Mouse (Mus musculus): ENCODE data around the gene Il1f8. TPM values are rescaled to one million over a fixed set of nuclear protein-coding genes. Genes with fewer than 3 reads are reported as not detected.
A peak's percentile ranks its signal among the peaks of the same experiment; 100 is the strongest.
"Not testable (repeated sequence)": the region's sequence is repeated elsewhere in the genome, so short reads cannot be mapped to it uniquely, and the experiment has no call there.

Gene Il1f8
- total RNA-seq (2014; rRNA removed), result not detected in 2 replicates
- not detected in 2 replicates for polyA plus RNA-seq (2015; fragmentation: Nextera tagmentation; extraction: Ambion mirVana)

DNA sequence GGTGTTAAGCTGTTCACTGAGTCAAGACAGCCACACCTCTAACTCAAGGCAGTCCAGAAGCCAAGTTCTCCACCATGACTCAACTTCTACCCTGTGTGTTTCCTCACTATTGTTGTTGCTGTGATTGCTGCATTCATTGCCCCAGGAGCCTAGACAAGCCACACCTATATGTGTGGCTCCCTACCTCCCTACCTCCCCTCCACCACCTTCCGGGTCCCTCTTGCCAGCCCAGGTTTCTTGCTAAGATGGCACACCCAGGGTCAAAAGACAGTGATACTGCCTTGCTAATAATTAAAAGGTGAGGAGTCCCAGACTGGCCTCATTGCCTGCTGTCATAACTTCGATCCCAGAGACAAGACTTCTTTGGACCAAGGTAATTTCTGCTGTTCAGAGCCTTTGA is at the start of gene Il1f8:
Gene Il1f8, plus strand, starts transcription at position 301 of the 400 bp plus-strand sequence.
- WGBS, result 86% methylated on average over 2 of the region's 2 CpGs
- TF ChIP-seq CTCF (IDR thresholded peaks at IDR 0.05; ENCODE audit: low read depth), result no peak
- ATAC-seq, result no peak
- Histone ChIP-seq H3K36me3 (ENCODE audit: insufficient read depth) (no peaks in the 10 kb centered on the region), H3K9me3 (ENCODE audit: low read length) (no peaks in the 10 kb centered on the region), H3K4me3 (ENCODE audit: low read depth, low read length) (no peak within 1 kb of the TSS), H3K9ac (no peak within 1 kb of the TSS), H3K4me1 (ENCODE audit: insufficient read depth) (no peaks in the 10 kb centered on the region), H3K4me2 (ENCODE audit: low read depth) (no peak within 1 kb of the TSS), H3K27me3 (ENCODE audit: insufficient read depth, low read length) (no peaks in the 10 kb centered on the region), H3K27ac (ENCODE audit: low read depth, low read length) (no peak within 1 kb of the TSS)
- no peak for DNase-seq

DNA sequence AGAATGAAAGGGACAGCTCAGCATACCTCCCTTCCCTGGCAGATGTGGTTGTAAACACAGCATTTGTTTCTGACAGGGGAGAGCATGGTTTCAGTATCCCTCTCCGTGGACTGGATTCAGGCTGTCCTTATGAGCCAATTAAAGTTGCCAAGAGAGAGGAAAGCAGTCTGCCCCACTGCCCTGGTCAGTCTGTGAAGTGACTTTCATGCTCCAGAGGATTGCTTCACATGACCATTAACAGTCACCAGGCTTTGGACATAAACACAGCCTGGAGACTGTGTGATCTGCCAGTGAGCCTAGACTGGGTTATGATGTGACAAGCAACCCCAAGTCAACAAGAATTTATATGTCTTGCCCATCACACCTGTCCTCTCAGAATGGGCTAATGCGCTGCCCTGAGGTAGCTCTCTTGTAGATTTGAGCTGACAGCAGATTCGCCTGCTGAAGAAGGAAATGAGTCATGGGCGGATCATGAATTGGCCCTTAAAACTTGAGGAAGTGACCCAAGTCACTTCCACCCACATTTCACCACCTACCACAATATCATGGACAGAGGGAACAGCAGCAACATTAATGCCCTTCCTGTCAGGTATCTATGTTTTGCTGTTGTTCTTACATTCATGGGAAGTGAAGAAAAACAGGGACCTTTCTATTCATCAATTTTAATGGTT is 49.2 kb upstream of the Il1f8 start:
- WGBS, result 87% methylated on average over 4 of the region's 4 CpGs

DNA sequence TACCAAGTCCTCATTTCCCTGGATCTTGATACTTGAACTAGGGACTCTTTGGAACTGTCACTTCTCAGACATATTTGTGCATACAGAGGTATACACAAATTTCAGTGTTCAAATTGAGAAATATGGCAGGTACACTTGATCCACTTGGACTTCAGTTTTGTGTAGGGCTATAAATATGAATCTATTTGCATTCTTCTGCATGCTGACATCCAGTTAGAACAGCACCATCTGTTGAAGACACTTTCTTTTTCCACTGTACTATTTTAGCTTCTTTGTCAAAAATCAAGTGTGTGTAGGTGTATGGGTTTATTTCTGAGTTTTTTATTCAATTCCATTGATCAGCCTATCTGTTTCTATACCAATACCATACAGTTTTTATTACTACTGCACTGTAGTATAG is 43.9 kb upstream of the Il1f8 start:
- Histone ChIP-seq H3K27me3 (ENCODE audit: insufficient read depth, low read length) (no peaks in the 10 kb centered on the region), H3K4me1 (ENCODE audit: insufficient read depth) (no peaks in the 10 kb centered on the region), H3K9me3 (ENCODE audit: low read length) (no peaks in the 10 kb centered on the region), H3K36me3 (ENCODE audit: insufficient read depth) (no peaks in the 10 kb centered on the region), H3K9ac (no peak overlapping the region), H3K4me2 (ENCODE audit: low read depth) (no peak overlapping the region), H3K27ac (ENCODE audit: low read depth, low read length) (no peak overlapping the region), H3K4me3 (ENCODE audit: low read depth, low read length) (no peak overlapping the region)
- ATAC-seq (no peak), DNase-seq (no peak)
- no peak for TF ChIP-seq CTCF (IDR thresholded peaks at IDR 0.05; ENCODE audit: low read depth)

More for the DNA sequence above, 49.2 kb upstream of the Il1f8 start:
- no peaks in the 10 kb centered on the region for H3K27me3 ChIP-seq (ENCODE audit: insufficient read depth, low read length)
- no peaks in the 10 kb centered on the region for H3K4me1 ChIP-seq (ENCODE audit: insufficient read depth)
- DNase-seq, result no peak
- no peak overlapping the region for H3K4me3 ChIP-seq (ENCODE audit: low read depth, low read length)
- TF ChIP-seq CTCF (IDR thresholded peaks at IDR 0.05; ENCODE audit: low read depth), result no peak
- no peak overlapping the region for H3K27ac ChIP-seq (ENCODE audit: low read depth, low read length)
- no peak for ATAC-seq
- no peaks in the 10 kb centered on the region for H3K9me3 ChIP-seq (ENCODE audit: low read length)
- H3K9ac ChIP-seq, result no peak overlapping the region
- no peak overlapping the region for H3K4me2 ChIP-seq (ENCODE audit: low read depth)
- H3K36me3 ChIP-seq (ENCODE audit: insufficient read depth), result no peaks in the 10 kb centered on the region

DNA sequence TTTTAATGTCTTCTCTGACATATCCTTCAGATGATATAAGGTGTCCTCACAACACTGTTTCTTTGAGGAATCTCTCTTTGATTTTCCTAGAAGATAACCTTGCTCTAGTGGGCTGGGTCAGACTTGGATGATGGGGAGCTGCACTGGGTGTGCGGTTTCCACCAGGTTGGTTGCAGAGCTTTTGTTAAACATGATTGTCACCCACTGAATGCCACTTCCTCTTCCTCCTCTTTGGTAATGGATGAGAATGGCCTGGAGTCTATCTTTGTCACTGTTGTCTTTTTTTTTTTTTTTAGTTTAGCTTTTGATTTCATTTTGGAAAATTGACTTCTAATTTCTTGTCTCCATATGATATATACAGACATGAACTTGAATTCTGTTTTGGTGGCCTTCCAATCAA is 18.6 kb upstream of the Il1f8 start:
- no peak overlapping the region for H3K27ac ChIP-seq (ENCODE audit: low read depth, low read length)
- H3K27me3 ChIP-seq (ENCODE audit: insufficient read depth, low read length), result no peaks in the 10 kb centered on the region
- H3K36me3 ChIP-seq (ENCODE audit: insufficient read depth), result no peaks in the 10 kb centered on the region
- H3K4me1 ChIP-seq (ENCODE audit: insufficient read depth), result no peaks in the 10 kb centered on the region
- WGBS, result 100% methylated on average over 1 of the region's 1 CpGs
- H3K9ac ChIP-seq, result no peak overlapping the region
- no peak for TF ChIP-seq CTCF (IDR thresholded peaks at IDR 0.05; ENCODE audit: low read depth)
- H3K9me3 ChIP-seq (ENCODE audit: low read length), result no peaks in the 10 kb centered on the region
- H3K4me3 ChIP-seq (ENCODE audit: low read depth, low read length), result no peak overlapping the region
- no peak overlapping the region for H3K4me2 ChIP-seq (ENCODE audit: low read depth)
- ATAC-seq (no peak), DNase-seq (no peak)

DNA sequence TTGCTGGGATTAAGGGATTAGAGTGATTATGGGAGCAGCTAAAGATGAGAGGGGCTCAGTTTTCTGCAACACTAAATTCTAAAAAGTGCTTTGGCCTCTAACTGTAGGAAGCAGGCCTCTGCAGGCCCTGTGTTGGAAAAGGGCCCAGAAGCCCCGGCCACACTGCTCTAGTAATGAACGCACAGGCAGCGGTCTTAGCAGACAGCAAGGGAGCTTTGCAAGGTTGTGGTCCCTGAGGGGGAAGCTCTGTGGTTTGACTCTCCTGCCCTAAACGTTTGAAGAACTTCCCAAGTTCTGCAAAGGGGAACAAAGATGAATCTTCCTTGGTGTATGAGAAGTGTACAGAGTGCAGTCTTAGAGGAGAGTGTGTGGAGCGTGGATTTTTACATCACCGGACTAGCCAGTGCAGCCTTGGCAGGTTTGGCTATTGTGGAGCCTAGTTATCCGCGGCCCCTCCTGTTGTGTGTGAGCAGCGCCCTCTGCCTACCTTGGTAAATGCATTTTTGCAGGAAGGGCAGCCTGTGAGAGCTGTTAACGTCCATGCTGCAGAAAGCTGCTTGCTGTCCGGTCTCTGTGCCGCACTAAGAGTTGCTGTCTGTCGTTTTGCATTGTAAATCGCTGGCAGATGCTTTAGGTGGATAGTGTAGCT is 28.8 kb downstream of the Il1f8 start:
- H3K9me3 ChIP-seq (ENCODE audit: low read length); H3K9ac ChIP-seq; H3K4me3 ChIP-seq (ENCODE audit: low read depth, low read length); H3K4me1 ChIP-seq (ENCODE audit: insufficient read depth); H3K36me3 ChIP-seq (ENCODE audit: insufficient read depth); H3K27me3 ChIP-seq (ENCODE audit: insufficient read depth, low read length); H3K27ac ChIP-seq (ENCODE audit: low read depth, low read length): not testable (repeated sequence)
- peak overlapping the region; percentile 26; the same call in 1 of the 2 replicates for H3K4me2 ChIP-seq (ENCODE audit: low read depth)
- DNase-seq, result peak; percentile 63
- WGBS, result 9% methylated on average over 14 of the region's 14 CpGs
- TF ChIP-seq CTCF (IDR thresholded peaks at IDR 0.05; ENCODE audit: low read depth), result peak; percentile 67
- peak; percentile 77 for ATAC-seq

DNA sequence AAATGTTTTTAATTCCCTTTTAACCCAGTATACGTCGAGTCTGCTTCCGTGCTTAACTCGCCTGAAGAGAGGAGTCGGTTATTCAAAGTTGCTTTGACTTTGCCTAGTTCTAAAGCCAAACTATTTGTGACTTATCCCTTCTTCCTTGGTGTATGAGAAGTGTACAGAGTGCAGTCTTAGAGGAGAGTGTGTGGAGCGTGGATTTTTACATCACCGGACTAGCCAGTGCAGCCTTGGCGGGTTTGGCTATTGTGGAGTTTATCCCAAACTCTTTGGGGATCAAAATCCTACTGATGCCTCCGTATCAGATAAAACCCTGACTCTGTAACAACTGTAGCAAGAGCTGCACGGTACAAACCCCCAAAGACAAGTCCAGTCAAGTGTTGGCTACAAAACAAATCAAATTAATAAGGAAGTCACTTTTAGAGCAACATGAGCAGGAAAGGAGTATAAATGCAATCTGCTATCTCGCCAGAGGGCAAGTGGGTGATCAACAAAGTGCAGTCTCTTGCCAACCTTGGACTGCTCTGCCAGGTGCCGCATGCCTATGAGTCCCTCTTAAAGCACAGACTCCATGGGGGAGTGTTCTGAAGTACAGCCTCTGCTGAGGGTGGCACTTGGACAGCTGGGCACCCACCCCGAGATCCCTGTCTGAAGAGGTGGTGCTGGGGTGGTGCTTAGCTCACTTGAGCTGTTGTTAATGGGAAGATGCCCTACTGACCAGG is 29.6 kb downstream of the Il1f8 start:
- H3K27ac ChIP-seq (ENCODE audit: low read depth, low read length); DNase-seq; H3K4me1 ChIP-seq (ENCODE audit: insufficient read depth); H3K27me3 ChIP-seq (ENCODE audit: insufficient read depth, low read length); H3K9me3 ChIP-seq (ENCODE audit: low read length); H3K36me3 ChIP-seq (ENCODE audit: insufficient read depth); H3K4me3 ChIP-seq (ENCODE audit: low read depth, low read length); H3K9ac ChIP-seq; ATAC-seq: not testable (repeated sequence)
- WGBS, result 56% methylated on average over 13 of the region's 13 CpGs
- H3K4me2 ChIP-seq (ENCODE audit: low read depth), result peak overlapping the region; percentile 26; the same call in 1 of the 2 replicates

DNA sequence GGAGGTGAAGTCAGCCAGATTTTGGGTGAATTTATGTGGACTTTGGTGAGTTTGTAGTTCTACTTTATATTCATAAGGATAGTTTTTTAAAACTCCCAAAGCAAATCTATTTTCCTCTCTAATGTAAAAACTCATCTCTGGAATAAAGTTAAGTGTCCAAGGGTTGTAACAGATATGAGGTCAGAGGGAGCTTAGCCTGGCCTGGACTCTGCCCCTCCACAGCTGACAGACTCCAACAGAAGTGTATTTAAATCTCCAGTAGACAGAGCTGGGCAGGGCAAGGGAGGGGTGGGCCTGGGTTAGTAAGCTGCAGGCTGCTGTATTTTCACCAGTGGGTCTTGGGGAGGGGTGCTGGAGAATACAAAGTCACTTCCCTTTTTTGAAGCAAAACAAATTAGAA is 31.1 kb downstream of the Il1f8 start:
- H3K27ac ChIP-seq (ENCODE audit: low read depth, low read length); H3K9me3 ChIP-seq (ENCODE audit: low read length); DNase-seq; H3K9ac ChIP-seq; H3K4me1 ChIP-seq (ENCODE audit: insufficient read depth); H3K27me3 ChIP-seq (ENCODE audit: insufficient read depth, low read length); ATAC-seq; H3K36me3 ChIP-seq (ENCODE audit: insufficient read depth); H3K4me3 ChIP-seq (ENCODE audit: low read depth, low read length); H3K4me2 ChIP-seq (ENCODE audit: low read depth): not testable (repeated sequence)
